Mouse (Mus musculus): ENCODE measurements at regions not wholly inside any gene's neighbourhood (a gene's known extent, or its start where the extent isn't known, plus 50 kb on each side); places are given as distances from the start of the nearest gene placed in this dataset.

DNA sequence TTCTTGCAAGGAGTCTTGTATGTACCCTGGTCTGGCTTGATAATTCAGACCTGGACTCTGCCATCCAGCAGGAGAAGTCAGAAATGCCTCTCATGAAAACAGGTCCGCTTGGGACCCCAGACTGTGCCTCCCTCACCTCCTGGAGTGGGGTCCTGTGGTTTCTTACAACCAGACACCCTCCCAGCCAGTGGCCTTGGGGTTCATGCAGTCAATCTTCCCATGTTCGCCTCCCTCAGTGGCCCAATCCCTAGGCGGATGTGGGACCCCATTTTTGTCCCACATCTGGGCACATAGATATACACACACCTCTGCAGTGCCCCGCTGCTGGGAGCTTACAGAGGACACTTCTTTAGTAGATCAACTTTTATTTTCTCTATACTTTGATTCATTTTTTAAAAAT, 217.7 kb downstream of the Lrfn2 start:
- DNase-seq, result no peak

DNA sequence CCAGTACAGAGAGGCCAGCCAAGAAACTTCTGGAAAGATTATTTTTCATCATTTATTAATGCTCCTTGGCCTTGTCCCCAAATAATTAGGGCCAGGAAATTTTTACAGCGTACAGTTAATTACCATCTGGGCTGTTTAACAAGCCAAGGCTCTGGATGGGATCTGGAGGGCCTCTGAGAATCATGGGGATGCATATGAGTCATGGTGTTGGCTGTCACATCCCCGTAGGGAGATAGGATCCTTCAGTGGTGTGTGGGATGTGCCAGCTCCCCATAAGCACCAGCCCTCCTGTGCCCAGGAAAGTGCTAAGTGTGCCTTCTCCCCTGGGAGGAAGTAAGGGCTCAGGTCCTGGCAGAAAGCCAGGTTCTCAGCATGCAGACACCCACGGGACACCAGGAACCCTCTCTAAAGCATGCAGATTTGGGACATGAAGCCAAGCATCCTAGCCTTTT, 218.8 kb downstream of the Lrfn2 start:
- DNase-seq, result peak; percentile 46

DNA sequence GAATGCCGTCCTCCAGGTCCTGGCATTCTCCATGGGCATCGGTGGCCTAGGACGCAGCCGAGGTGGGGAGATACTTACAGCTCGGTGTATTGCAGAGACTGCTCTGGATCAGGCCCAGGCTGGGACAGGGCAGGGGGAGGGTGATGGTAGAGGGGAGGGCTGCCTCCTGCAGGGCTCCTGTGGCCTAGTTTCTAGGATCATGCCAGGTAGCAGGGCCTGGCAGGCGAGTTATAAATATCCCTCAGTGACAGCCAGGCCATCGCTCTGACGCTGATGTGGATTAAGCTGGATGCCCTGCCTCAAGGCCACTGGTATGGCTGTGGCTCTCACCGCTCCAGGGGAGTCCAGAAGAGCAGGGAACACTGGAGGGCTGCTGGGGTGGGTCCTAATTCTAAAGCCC, 221.8 kb downstream of the Lrfn2 start:
- DNase-seq, result no peak

DNA sequence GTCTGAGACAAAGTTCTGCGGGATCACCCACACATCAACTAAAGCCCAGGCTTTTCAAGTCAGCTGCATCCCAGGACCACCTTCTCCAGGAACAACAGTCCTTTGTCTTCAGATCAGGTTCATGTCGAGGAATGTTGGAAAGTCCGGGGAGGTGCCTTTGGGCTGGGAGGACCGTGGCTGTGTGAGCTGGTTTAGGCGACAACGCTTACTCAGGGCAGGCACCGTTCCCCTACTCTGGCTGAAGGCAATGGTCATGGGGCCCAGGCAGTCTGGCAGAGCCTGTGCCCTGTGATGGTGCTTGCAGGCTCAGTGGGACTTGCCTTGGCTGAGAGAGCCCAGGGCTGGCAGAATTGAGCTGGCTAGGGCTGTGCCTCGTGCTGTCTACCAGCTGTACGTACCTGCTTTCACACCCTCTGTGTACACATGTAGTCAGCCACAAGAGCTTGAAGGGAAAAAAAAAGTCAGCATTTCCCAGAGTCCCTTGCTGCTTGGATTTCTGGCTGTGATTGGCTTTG, 222.9 kb downstream of the Lrfn2 start:
- DNase-seq, result no peak

GRCm38 (mm10) chr17:49157586-49157985, 225.4 kb downstream of the Lrfn2 start:
- DNase-seq, result no peak

- peak; percentile 78 for DNase-seq
Measured at GRCm38 (mm10) chr17:49171252-49172047, 239.3 kb downstream of the Lrfn2 start.

GRCm38 (mm10) chr17:49172052-49172799, 240.0 kb downstream of the Lrfn2 start:
- peak; percentile 38 for DNase-seq

DNA sequence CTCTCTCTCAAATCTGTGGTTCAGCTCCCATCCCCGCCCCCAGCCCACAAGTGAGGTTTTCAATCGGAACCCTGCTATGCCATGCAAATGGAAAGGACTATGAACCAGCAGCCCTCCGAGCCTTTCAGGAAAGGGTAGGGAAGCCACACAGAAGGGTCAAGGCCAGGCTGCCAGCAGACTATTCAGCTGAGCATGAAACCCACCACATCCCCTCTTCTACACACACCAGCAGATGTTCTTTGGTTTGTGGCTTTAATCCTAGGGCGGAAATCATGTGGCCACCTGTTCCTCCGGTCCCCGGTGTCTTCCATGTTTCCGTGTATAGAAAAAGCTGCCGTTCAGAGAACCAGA, 240.6 kb downstream of the Lrfn2 start:
- DNase-seq, result no peak

DNA sequence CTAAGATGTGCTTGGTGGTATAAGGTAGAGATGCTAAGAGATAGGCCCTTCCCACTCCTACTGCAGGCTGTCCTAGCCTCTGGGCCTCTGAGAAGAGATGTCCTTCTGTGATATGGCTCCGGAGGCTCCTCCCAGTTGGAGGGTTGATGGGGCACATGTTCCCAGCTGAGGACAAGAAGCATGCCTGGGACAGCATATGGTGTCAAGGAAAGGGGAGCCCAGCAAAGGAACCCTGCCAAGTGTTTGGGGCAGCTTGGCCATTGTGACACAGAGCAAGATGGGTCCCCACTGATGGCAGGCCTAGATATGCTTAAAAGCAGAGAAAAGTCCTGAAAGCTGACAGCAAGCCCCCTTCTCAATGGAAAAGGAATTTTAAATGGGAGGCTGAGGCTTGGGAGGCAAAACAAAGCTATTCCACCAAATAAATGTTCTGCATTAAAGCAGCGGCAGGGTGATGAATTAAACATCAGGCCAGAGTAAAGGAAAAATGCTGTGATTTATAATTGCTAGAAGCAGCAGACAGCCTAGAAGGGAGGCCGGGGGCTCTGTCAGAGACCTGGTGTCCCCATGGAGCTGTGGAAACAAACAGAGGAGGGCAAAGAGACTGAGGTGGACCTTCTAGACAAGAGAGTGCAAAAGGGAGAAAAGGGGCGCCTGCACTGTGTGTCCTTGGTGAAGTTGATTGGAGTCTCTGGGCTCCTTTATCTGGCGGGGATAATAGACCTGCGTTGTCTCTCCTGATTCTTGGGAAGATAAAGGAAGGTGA, 246.0 kb downstream of the Lrfn2 start:
- no peak for DNase-seq

GRCm38 (mm10) chr17:49182485-49182884, 245.7 kb upstream of the Mocs1 start:
- peak; percentile 71 for DNase-seq

GRCm38 (mm10) chr17:49183917-49184316, 244.2 kb upstream of the Mocs1 start:
- DNase-seq, result no peak

DNA sequence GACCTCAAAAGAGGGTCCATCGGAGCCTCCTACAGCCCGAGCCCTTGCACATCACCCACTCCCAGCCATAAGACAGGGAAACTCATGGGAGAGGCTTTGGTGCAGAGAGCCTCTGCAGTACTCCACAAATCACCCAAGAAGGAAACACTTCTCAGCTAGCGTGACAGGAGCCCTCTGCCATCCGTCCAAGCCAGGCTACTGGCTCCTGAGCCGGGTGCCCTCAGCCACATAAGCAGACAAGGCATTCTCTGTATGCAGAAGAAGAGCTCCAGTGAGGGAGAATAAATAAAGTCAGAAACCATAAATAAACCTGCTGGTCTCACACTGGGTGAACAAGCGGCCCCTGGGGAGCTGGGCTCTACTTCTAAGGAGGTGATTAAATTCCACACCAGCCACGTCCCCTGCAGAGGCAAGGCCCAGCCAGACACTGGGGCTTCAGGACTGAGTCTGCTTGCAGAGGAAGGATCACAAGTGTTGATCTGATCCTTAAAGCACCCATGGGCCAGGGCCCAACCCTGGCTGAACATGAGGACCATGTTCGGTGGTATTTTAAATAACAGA, 243.0 kb upstream of the Mocs1 start:
- DNase-seq, result no peak

DNA sequence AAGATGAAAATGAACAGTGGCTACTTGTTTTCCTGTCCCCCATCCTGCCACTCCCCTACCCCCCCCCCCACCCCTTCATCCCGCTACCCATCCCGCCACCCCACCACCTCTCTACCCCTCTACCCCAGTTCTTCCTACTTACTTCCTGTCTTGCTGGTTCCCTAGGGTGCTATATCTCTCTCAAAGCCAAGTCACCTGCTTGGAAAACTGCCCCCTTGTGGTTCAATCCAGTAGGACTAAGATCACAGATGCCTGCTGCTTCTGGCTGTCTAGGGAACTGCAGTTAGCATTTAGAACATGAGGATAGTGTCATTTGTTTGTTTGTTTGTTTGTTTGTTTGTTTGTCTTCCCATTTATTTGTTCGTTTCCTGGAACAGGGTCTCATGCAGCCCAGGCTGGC, 238.4 kb upstream of the Mocs1 start:
- peak; percentile 61 for DNase-seq

DNA sequence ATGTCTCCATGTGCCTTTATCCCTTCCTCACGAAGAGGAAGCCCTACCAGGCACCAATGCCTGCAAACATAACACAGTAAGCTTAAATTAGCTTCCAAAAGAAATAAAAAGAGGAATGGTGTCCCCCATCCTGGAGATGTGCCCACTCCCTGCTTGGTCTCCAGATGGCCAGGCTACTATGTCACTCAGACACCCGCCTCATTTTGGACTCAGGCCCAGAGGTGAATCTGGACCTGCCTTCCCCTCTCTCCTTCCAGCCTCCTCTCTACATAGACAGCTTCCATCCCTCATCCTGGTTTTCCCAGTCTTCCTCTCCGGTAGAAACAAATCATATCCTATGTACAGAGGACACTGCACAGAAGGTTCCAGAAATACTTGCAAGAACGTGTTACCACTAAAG, 237.8 kb upstream of the Mocs1 start:
- DNase-seq, result no peak

- DNase-seq, result no peak
Measured at GRCm38 (mm10) chr17:49196046-49196684, 232.0 kb upstream of the Mocs1 start.

- DNase-seq, result no peak
Measured at GRCm38 (mm10) chr17:49201495-49201894, 226.7 kb upstream of the Mocs1 start.

DNA sequence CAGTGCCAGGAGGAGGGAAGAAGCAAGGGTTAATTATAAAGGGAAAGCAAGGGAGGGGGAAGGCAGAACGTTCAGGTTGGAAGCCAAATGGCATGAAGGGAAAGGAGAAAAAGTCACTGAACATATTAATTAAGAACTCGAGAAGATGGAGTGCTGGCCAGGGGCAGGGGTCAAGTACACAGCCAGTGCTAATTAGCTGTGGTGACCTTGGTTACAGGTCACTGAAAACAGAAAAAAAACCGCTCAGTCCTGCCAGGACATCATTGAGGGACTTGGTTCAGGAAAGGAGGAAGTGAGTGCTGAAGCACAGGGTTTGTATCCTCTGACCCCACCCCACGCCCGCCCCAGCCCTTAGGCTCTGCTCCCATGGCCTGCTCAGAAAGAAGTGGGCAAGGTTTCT, 223.1 kb upstream of the Mocs1 start:
- DNase-seq, result peak; percentile 27

- no peak for DNase-seq
Measured at GRCm38 (mm10) chr17:49205564-49205963, 222.6 kb upstream of the Mocs1 start.

- peak; percentile 29 for DNase-seq
Measured at GRCm38 (mm10) chr17:49206708-49207107, 221.5 kb upstream of the Mocs1 start.

- peak; percentile 48 for DNase-seq
Measured at GRCm38 (mm10) chr17:49208315-49208820, 219.8 kb upstream of the Mocs1 start.

GRCm38 (mm10) chr17:49212918-49213317, 215.2 kb upstream of the Mocs1 start:
- DNase-seq, result no peak

DNA sequence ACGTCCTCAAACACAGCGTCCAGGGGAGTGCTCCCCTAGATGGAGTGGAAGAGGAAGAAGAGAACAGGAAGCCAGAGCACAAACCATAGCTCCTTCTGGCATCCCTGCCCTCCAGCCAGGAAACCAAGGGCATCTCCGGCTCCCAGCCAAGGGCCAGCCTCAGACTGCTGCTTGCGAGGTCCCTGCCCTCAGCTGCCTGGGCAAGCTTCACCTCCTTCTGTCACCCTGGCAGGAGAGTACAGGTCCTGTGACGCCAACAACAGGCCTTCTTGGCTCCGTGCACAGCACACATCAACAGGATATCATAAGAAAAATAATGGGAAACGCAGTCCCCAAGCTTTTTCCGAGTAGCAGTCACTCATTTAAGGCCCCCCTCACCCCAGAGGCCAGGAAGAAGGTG, 212.9 kb upstream of the Mocs1 start:
- DNase-seq, result no peak

Data from kidney, postnatal 10 days (tissue).